Mouse (Mus musculus): ENCODE measurements at regions not wholly inside any gene's neighbourhood (a gene's known extent, or its start where the extent isn't known, plus 50 kb on each side); places are given as distances from the start of the nearest gene placed in this dataset.

- Histone ChIP-seq H3K27ac (ENCODE audit: low read length) (no peak overlapping the region), H3K9ac (ENCODE audit: low read length) (no peak overlapping the region), H3K27me3 (ENCODE audit: control insufficient read depth, insufficient read depth, low read length) (no peaks in the 10 kb centered on the region), H3K4me3 (replicated peaks; ENCODE audit: low read length) (no peak overlapping the region), H3K4me1 (ENCODE audit: control insufficient read depth, insufficient read depth, low read length) (no peaks in the 10 kb centered on the region), H3K36me3 (ENCODE audit: control insufficient read depth, insufficient read depth, low read length) (no peaks in the 10 kb centered on the region), H3K4me2 (ENCODE audit: low read depth, low read length) (no peak overlapping the region), H3K9me3 (replicated peaks; ENCODE audit: control insufficient read depth, low read length) (no peaks in the 10 kb centered on the region)
- WGBS, result 47% methylated on average over 3 of the region's 3 CpGs
- ATAC-seq (ENCODE audit: insufficient read depth, low FRiP score), result no peak
Observed at GRCm38 (mm10) chr11:111652882-111653281, 586.9 kb downstream of the Kcnj2 start.

GRCm38 (mm10) chr11:111657778-111658177 is 591.8 kb downstream of the Kcnj2 start:
- WGBS, result 95% methylated on average over 9 of the region's 9 CpGs
- no peak for ATAC-seq (ENCODE audit: insufficient read depth, low FRiP score)
- H3K9me3 ChIP-seq (replicated peaks; ENCODE audit: control insufficient read depth, low read length), result no peaks in the 10 kb centered on the region

GRCm38 (mm10) chr11:111658362-111659309 is 592.7 kb downstream of the Kcnj2 start:
- Histone ChIP-seq H3K4me3 (replicated peaks; ENCODE audit: low read length) (no peak overlapping the region), H3K36me3 (ENCODE audit: control insufficient read depth, insufficient read depth, low read length) (no peaks in the 10 kb centered on the region), H3K4me2 (ENCODE audit: low read depth, low read length) (no peak overlapping the region), H3K9ac (ENCODE audit: low read length) (no peak overlapping the region), H3K9me3 (replicated peaks; ENCODE audit: control insufficient read depth, low read length) (no peaks in the 10 kb centered on the region), H3K4me1 (ENCODE audit: control insufficient read depth, insufficient read depth, low read length) (no peaks in the 10 kb centered on the region), H3K27me3 (ENCODE audit: control insufficient read depth, insufficient read depth, low read length) (no peaks in the 10 kb centered on the region), H3K27ac (ENCODE audit: low read length) (no peak overlapping the region)
- ATAC-seq (ENCODE audit: insufficient read depth, low FRiP score), result no peak
- WGBS, result 69% methylated on average over 15 of the region's 15 CpGs

More at GRCm38 (mm10) chr11:111657778-111658177, 591.8 kb downstream of the Kcnj2 start:
- Histone ChIP-seq H3K4me1 (ENCODE audit: control insufficient read depth, insufficient read depth, low read length) (no peaks in the 10 kb centered on the region), H3K4me2 (ENCODE audit: low read depth, low read length) (no peak overlapping the region), H3K9ac (ENCODE audit: low read length) (no peak overlapping the region), H3K36me3 (ENCODE audit: control insufficient read depth, insufficient read depth, low read length) (no peaks in the 10 kb centered on the region), H3K27ac (ENCODE audit: low read length) (no peak overlapping the region), H3K27me3 (ENCODE audit: control insufficient read depth, insufficient read depth, low read length) (no peaks in the 10 kb centered on the region), H3K4me3 (replicated peaks; ENCODE audit: low read length) (no peak overlapping the region)

- Histone ChIP-seq H3K9ac (ENCODE audit: low read length) (no peak overlapping the region), H3K9me3 (replicated peaks; ENCODE audit: control insufficient read depth, low read length) (no peaks in the 10 kb centered on the region), H3K36me3 (ENCODE audit: control insufficient read depth, insufficient read depth, low read length) (no peaks in the 10 kb centered on the region), H3K27ac (ENCODE audit: low read length) (no peak overlapping the region), H3K4me1 (ENCODE audit: control insufficient read depth, insufficient read depth, low read length) (no peaks in the 10 kb centered on the region), H3K4me2 (ENCODE audit: low read depth, low read length) (no peak overlapping the region), H3K27me3 (ENCODE audit: control insufficient read depth, insufficient read depth, low read length) (no peaks in the 10 kb centered on the region), H3K4me3 (replicated peaks; ENCODE audit: low read length) (no peak overlapping the region)
- 68% methylated on average over 3 of the region's 3 CpGs for WGBS
- no peak for ATAC-seq (ENCODE audit: insufficient read depth, low FRiP score)
Observed at GRCm38 (mm10) chr11:111663269-111663668, 597.3 kb downstream of the Kcnj2 start.

- WGBS, result 74% methylated on average over 6 of the region's 6 CpGs
- no peak for ATAC-seq (ENCODE audit: insufficient read depth, low FRiP score)
- Histone ChIP-seq H3K36me3 (ENCODE audit: control insufficient read depth, insufficient read depth, low read length) (no peaks in the 10 kb centered on the region), H3K9me3 (replicated peaks; ENCODE audit: control insufficient read depth, low read length) (no peaks in the 10 kb centered on the region), H3K4me1 (ENCODE audit: control insufficient read depth, insufficient read depth, low read length) (no peaks in the 10 kb centered on the region), H3K4me3 (replicated peaks; ENCODE audit: low read length) (no peak overlapping the region), H3K9ac (ENCODE audit: low read length) (no peak overlapping the region), H3K4me2 (ENCODE audit: low read depth, low read length) (no peak overlapping the region), H3K27me3 (ENCODE audit: control insufficient read depth, insufficient read depth, low read length) (no peaks in the 10 kb centered on the region), H3K27ac (ENCODE audit: low read length) (no peak overlapping the region)
Observed at GRCm38 (mm10) chr11:111666336-111666735, 600.4 kb downstream of the Kcnj2 start.

GRCm38 (mm10) chr11:111671865-111672264 is 605.9 kb downstream of the Kcnj2 start:
- H3K4me1 ChIP-seq (ENCODE audit: control insufficient read depth, insufficient read depth, low read length), result no peaks in the 10 kb centered on the region
- ATAC-seq (ENCODE audit: insufficient read depth, low FRiP score), result no peak
- no peaks in the 10 kb centered on the region for H3K36me3 ChIP-seq (ENCODE audit: control insufficient read depth, insufficient read depth, low read length)
- H3K27ac ChIP-seq (ENCODE audit: low read length), result no peak overlapping the region
- no peak overlapping the region for H3K9ac ChIP-seq (ENCODE audit: low read length)
- 78% methylated on average over 2 of the region's 2 CpGs for WGBS
- H3K4me3 ChIP-seq (replicated peaks; ENCODE audit: low read length), result no peak overlapping the region
- no peaks in the 10 kb centered on the region for H3K27me3 ChIP-seq (ENCODE audit: control insufficient read depth, insufficient read depth, low read length)
- no peak overlapping the region for H3K4me2 ChIP-seq (ENCODE audit: low read depth, low read length)
- no peaks in the 10 kb centered on the region for H3K9me3 ChIP-seq (replicated peaks; ENCODE audit: control insufficient read depth, low read length)

- no peak for ATAC-seq (ENCODE audit: insufficient read depth, low FRiP score)
- 62% methylated on average over 1 of the region's 1 CpGs for WGBS
Observed at GRCm38 (mm10) chr11:111675673-111676072, 609.7 kb downstream of the Kcnj2 start.

GRCm38 (mm10) chr11:111682341-111682740 is 616.4 kb downstream of the Kcnj2 start:
- 89% methylated on average over 7 of the region's 7 CpGs for WGBS
- no peak overlapping the region for H3K4me2 ChIP-seq (ENCODE audit: low read depth, low read length)
- H3K4me3 ChIP-seq (replicated peaks; ENCODE audit: low read length), result no peak overlapping the region
- H3K36me3 ChIP-seq (ENCODE audit: control insufficient read depth, insufficient read depth, low read length), result no peaks in the 10 kb centered on the region
- H3K9me3 ChIP-seq (replicated peaks; ENCODE audit: control insufficient read depth, low read length), result no peaks in the 10 kb centered on the region
- no peak overlapping the region for H3K27ac ChIP-seq (ENCODE audit: low read length)
- no peaks in the 10 kb centered on the region for H3K4me1 ChIP-seq (ENCODE audit: control insufficient read depth, insufficient read depth, low read length)
- H3K27me3 ChIP-seq (ENCODE audit: control insufficient read depth, insufficient read depth, low read length), result no peaks in the 10 kb centered on the region
- no peak for ATAC-seq (ENCODE audit: insufficient read depth, low FRiP score)
- no peak overlapping the region for H3K9ac ChIP-seq (ENCODE audit: low read length)

More at GRCm38 (mm10) chr11:111675673-111676072, 609.7 kb downstream of the Kcnj2 start:
- no peaks in the 10 kb centered on the region for H3K9me3 ChIP-seq (replicated peaks; ENCODE audit: control insufficient read depth, low read length)
- H3K27ac ChIP-seq (ENCODE audit: low read length), result no peak overlapping the region
- no peaks in the 10 kb centered on the region for H3K27me3 ChIP-seq (ENCODE audit: control insufficient read depth, insufficient read depth, low read length)
- no peaks in the 10 kb centered on the region for H3K4me1 ChIP-seq (ENCODE audit: control insufficient read depth, insufficient read depth, low read length)
- H3K36me3 ChIP-seq (ENCODE audit: control insufficient read depth, insufficient read depth, low read length), result no peaks in the 10 kb centered on the region
- no peak overlapping the region for H3K4me3 ChIP-seq (replicated peaks; ENCODE audit: low read length)
- H3K4me2 ChIP-seq (ENCODE audit: low read depth, low read length), result no peak overlapping the region
- H3K9ac ChIP-seq (ENCODE audit: low read length), result no peak overlapping the region

- Histone ChIP-seq H3K4me1 (ENCODE audit: control insufficient read depth, insufficient read depth, low read length) (peaks cover 4% of the 10 kb centered on the region; the same call in 1 of the 2 replicates), H3K4me2 (ENCODE audit: low read depth, low read length) (no peak overlapping the region), H3K9ac (ENCODE audit: low read length) (no peak overlapping the region), H3K4me3 (replicated peaks; ENCODE audit: low read length) (no peak overlapping the region), H3K27me3 (ENCODE audit: control insufficient read depth, insufficient read depth, low read length) (no peaks in the 10 kb centered on the region), H3K36me3 (ENCODE audit: control insufficient read depth, insufficient read depth, low read length) (no peaks in the 10 kb centered on the region), H3K27ac (ENCODE audit: low read length) (no peak overlapping the region), H3K9me3 (replicated peaks; ENCODE audit: control insufficient read depth, low read length) (no peaks in the 10 kb centered on the region)
- 76% methylated on average over 4 of the region's 4 CpGs for WGBS
- no peak for ATAC-seq (ENCODE audit: insufficient read depth, low FRiP score)
Observed at GRCm38 (mm10) chr11:111683909-111684308, 617.9 kb downstream of the Kcnj2 start.
